Mouse (Mus musculus) neural tube, embryonic 13.5 days (tissue): Measurements from ENCODE around the gene Btbd3. TPM values are rescaled to one million over a fixed set of nuclear protein-coding genes. Genes with fewer than 3 reads are reported as not detected.

ENCODE experiments used
- ATAC-seq: fragments of 200-750 bp; cut with Nextera tagmentation; 2 replicates; pipeline ENCODE4 v1.8.0; 2017; ENCODE audit warnings: low read depth, mild to moderate bottlenecking, moderate TSS enrichment, moderate library complexity
- H3K27ac ChIP-seq: fragments of 300-500 bp; sonication (generic); replicated peaks from 2 replicates; pipeline ENCODE4 v1.5.1; 2015; ENCODE audit warnings: moderate library complexity, mild to moderate bottlenecking, inconsistent platforms
- H3K27me3 ChIP-seq: fragments of 300-500 bp; sonication (generic); 2 replicates; pipeline ENCODE4 v1.6.1; 2015; ENCODE audit warnings: mild to moderate bottlenecking, inconsistent platforms
- H3K36me3 ChIP-seq: fragments of 300-500 bp; sonication (generic); 2 replicates; pipeline ENCODE4 v1.6.1; 2015; ENCODE audit warnings: mild to moderate bottlenecking, inconsistent platforms
- H3K4me1 ChIP-seq: fragments of 300-500 bp; sonication (generic); replicated peaks from 2 replicates; pipeline ENCODE4 v1.6.1; 2015; ENCODE audit warnings: inconsistent platforms
- H3K4me2 ChIP-seq: fragments of 300-500 bp; sonication (generic); 2 replicates; pipeline ENCODE4 v1.6.1; 2015; ENCODE audit warnings: inconsistent platforms, mild to moderate bottlenecking, moderate library complexity
- H3K4me3 ChIP-seq: fragments of 300-500 bp; sonication (generic); 2 replicates; pipeline ENCODE4 v1.5.1; 2015; ENCODE audit warnings: mild to moderate bottlenecking, inconsistent platforms
- H3K9ac ChIP-seq: fragments of 300-500 bp; sonication (generic); 2 replicates; pipeline ENCODE4 v1.6.1; 2015; ENCODE audit warnings: moderate library complexity, mild to moderate bottlenecking, inconsistent platforms
- H3K9me3 ChIP-seq: fragments of 300-500 bp; sonication (generic); 2 replicates; pipeline ENCODE4 v1.6.1; 2016; ENCODE audit warnings: inconsistent platforms
- WGBS: fragments of 180-500 bp; shearing (Covaris S2); methylation state at CpG from one replicate; pipeline ENCODE4 v1.1.7; 2015; 5-methylcytosine and 5-hydroxymethylcytosine counted together
- polyA plus RNA-seq: library from polyadenylated mRNA; unstranded; fragments of >200 nt; fragmentation: Nextera tagmentation; extraction: Ambion mirVana; gene quantifications from 2 replicates; pipeline ENCODE4 v1.2.1, GENCODE M21; 2015

Btbd3 gene
- polyA plus RNA-seq, 1 experiment from 2014 or later, result 20.7 TPM

DNA sequence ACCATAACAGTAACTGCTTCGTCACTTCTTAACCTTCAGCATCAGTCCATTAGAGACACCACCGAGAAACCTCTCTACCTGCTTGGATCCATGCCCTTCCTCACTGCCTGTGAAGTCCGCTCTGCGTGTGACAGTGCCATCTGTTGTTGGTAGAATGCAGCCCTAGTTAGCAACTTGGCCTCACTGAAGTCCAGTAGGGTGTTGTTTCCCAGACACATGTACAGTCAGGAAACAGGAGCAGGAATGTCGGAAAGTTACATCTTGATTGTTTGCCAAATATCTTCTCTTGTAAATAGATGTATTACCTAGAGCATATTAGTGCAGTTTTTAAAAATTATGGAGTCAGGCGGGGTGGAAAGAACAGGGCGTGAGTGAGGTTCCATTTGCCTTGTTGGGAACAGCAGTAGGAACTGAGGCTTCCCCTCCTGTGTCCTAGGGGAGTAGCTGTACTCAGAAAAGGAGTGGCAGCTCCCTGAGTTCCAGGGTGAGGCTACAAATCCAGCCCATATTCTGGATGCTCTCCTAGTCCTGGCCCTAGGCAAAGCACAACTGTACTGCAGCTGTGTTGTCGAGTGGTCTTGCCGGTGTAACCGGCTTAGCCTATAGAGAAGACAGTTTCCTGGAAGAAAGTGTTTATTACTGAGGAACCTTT is 25.3 kb downstream of the Btbd3 start:
- H3K4me3 ChIP-seq, result peak overlapping the region; percentile 2; the same call in 1 of the 2 replicates

GRCm38 (mm10) chr2:138283372-138283771 is 27.0 kb downstream of the Btbd3 start:
- H3K9me3 ChIP-seq, result no peaks in the 10 kb centered on the region
- WGBS, result 89% methylated on average over 12 of the region's 12 CpGs
- H3K36me3 ChIP-seq, result peaks cover 27% of the 10 kb centered on the region
- peaks cover 24% of the 10 kb centered on the region for H3K4me1 ChIP-seq
- no peak for ATAC-seq
- no peak overlapping the region for H3K27ac ChIP-seq
- no peak overlapping the region for H3K4me2 ChIP-seq
- no peaks in the 10 kb centered on the region for H3K27me3 ChIP-seq
- no peak overlapping the region for H3K4me3 ChIP-seq
- H3K9ac ChIP-seq, result no peak overlapping the region

More for the DNA sequence above, 25.3 kb downstream of the Btbd3 start:
- Histone ChIP-seq H3K27ac (no peak overlapping the region), H3K36me3 (peaks cover 27% of the 10 kb centered on the region), H3K27me3 (no peaks in the 10 kb centered on the region), H3K4me2 (peak overlapping the region; percentile 31), H3K9me3 (no peaks in the 10 kb centered on the region), H3K9ac (peak overlapping the region; percentile 41; the same call in 1 of the 2 replicates), H3K4me1 (peaks cover 39% of the 10 kb centered on the region)
- no peak for ATAC-seq
- 87% methylated on average over 10 of the region's 10 CpGs for WGBS

GRCm38 (mm10) chr2:138283856-138284255 is 27.5 kb downstream of the Btbd3 start:
- Histone ChIP-seq H3K4me1 (peaks cover 19% of the 10 kb centered on the region), H3K27me3 (no peaks in the 10 kb centered on the region), H3K36me3 (peaks cover 27% of the 10 kb centered on the region), H3K9me3 (no peaks in the 10 kb centered on the region), H3K27ac (no peak overlapping the region), H3K9ac (no peak overlapping the region), H3K4me3 (no peak overlapping the region), H3K4me2 (no peak overlapping the region)
- ATAC-seq, result no peak
- 96% methylated on average over 15 of the region's 15 CpGs for WGBS

DNA sequence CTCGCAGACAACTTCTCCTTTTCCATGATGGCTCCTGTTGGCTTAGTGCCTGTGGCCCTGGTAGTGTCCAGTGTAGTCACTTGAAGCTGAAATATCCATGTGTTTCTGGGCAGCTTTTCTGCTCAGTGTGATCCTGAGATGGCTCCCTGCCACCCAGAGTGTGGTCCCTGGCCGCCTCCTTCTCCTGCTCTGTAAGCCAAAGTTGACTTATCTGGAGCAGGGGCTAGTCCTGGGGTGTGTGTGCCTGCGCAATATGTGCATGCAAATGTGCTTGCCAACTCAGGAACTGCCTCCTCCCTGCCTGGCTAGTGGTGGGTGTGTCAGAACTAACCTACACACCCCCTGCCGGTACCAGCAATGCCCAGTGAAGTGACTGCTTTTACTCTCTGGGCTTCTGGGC is 29.4 kb downstream of the Btbd3 start:
- 96% methylated on average over 4 of the region's 4 CpGs for WGBS
- Histone ChIP-seq H3K9ac (no peak overlapping the region), H3K36me3 (peaks cover 27% of the 10 kb centered on the region), H3K4me1 (no peaks in the 10 kb centered on the region), H3K27ac (no peak overlapping the region), H3K9me3 (no peaks in the 10 kb centered on the region), H3K4me2 (no peak overlapping the region), H3K27me3 (no peaks in the 10 kb centered on the region), H3K4me3 (no peak overlapping the region)
- ATAC-seq, result no peak

GRCm38 (mm10) chr2:138290154-138290553 is 33.8 kb downstream of the Btbd3 start:
- Histone ChIP-seq H3K4me1 (no peaks in the 10 kb centered on the region), H3K4me2 (no peak overlapping the region), H3K27ac (no peak overlapping the region), H3K9ac (no peak overlapping the region), H3K9me3 (no peaks in the 10 kb centered on the region), H3K27me3 (no peaks in the 10 kb centered on the region), H3K4me3 (no peak overlapping the region), H3K36me3 (peaks cover 9% of the 10 kb centered on the region)
- WGBS, result 86% methylated on average over 2 of the region's 2 CpGs
- ATAC-seq, result no peak

DNA sequence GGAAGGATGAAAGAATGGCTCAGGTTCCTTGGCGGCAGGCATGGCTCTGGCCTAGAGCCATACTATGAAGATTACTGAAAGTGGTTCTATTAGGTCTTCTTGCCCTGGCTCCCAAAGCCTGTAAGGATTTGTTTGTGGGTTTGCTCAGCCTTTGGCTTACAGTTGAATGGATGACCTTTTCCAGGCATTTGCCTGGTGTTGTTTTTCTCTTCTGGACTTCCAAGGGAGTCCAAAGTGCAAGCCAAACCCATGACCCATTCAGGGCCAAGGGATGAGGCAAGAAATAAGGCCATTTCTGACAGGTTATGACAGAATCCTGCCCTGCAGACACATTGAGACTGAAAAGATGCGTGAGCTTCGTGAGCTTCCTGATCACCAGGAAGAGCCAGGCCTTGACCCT is 37.9 kb downstream of the Btbd3 start:
- H3K4me3 ChIP-seq, result no peak overlapping the region
- no peaks in the 10 kb centered on the region for H3K27me3 ChIP-seq
- H3K4me2 ChIP-seq, result no peak overlapping the region
- ATAC-seq, result no peak
- no peaks in the 10 kb centered on the region for H3K4me1 ChIP-seq
- no peaks in the 10 kb centered on the region for H3K36me3 ChIP-seq
- no peak overlapping the region for H3K9ac ChIP-seq
- H3K27ac ChIP-seq, result no peak overlapping the region
- no peaks in the 10 kb centered on the region for H3K9me3 ChIP-seq
- 92% methylated on average over 3 of the region's 3 CpGs for WGBS

DNA sequence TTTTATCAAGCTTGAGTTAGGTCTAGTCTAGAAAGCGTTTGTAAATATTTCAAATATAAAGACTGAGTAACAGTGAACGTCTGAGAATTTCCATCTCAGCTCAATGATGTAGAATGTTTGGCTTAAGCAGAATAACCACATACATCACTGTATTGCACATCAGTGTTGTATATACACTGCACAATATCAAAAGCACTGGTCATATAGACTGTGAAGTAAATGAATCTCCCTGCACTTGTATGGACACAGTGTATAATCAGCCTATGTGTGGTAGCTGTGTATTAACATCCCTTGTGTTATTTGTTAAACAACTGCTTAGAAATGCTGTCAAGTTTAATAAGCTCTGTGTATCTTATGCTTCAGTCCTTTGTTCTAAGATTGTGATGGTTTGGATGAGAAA is 49.9 kb downstream of the Btbd3 start:
- no peak overlapping the region for H3K4me3 ChIP-seq
- H3K9ac ChIP-seq, result no peak overlapping the region
- no peak for ATAC-seq
- H3K27ac ChIP-seq, result no peak overlapping the region
- no peaks in the 10 kb centered on the region for H3K4me1 ChIP-seq
- H3K9me3 ChIP-seq, result no peaks in the 10 kb centered on the region
- no peaks in the 10 kb centered on the region for H3K27me3 ChIP-seq
- no peak overlapping the region for H3K4me2 ChIP-seq
- 97% methylated on average over 2 of the region's 2 CpGs for WGBS
- H3K36me3 ChIP-seq, result no peaks in the 10 kb centered on the region

- Histone ChIP-seq H3K27me3 (no peaks in the 10 kb centered on the region), H3K4me1 (no peaks in the 10 kb centered on the region), H3K4me3 (no peak overlapping the region), H3K27ac (no peak overlapping the region), H3K4me2 (no peak overlapping the region), H3K9ac (no peak overlapping the region), H3K9me3 (no peaks in the 10 kb centered on the region), H3K36me3 (no peaks in the 10 kb centered on the region)
- no peak for ATAC-seq
- 63% methylated on average over 7 of the region's 7 CpGs for WGBS
These were observed 59.3 kb downstream of the Btbd3 start for GRCm38 (mm10) chr2:138315644-138316043.

DNA sequence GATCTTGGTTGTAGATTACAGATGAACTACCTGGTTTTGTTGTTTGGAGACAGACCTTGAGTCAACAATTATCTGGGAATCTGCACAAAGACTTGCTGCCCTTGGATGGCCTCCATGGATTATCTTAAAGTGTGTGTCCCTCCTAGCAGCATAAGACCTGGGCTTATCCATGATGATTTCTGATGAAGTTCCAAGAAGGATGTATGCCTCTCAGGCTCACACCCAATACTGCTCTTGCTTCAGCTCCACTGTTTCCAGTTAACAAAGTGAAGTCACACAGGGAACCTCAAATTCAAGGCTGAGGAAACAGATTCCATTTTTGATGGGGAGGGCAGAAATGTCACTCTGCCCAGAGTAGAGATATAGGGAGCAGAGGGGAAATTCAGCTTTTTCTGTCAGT is 64.0 kb downstream of the Btbd3 start:
- H3K27ac ChIP-seq, result no peak overlapping the region

DNA sequence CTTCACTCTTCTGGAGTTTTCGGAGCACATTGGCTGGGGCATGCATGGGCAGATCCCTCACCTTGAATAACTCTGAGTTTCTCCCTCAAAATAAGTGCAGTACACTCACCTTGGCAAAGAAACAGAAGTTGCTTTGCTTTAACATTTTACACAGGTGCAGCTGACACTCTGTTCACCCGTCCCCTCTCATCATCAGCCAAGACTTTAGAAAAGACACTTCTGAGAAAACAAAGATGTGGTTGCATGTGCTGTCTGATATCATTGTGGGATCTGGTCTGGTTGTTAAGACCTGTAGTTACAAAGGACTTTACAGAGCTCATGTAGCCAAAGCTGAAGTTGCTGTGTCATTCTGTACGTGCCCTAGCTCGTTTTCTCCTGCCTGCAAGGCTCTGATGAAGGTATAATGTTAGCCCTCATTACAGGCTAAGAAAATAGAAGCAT is 64.7 kb downstream of the Btbd3 start:
- H3K9me3 ChIP-seq, result no peaks in the 10 kb centered on the region
- H3K4me3 ChIP-seq, result no peak overlapping the region
- no peak for ATAC-seq
- no peaks in the 10 kb centered on the region for H3K4me1 ChIP-seq
- H3K27me3 ChIP-seq, result no peaks in the 10 kb centered on the region
- no peak overlapping the region for H3K27ac ChIP-seq
- H3K36me3 ChIP-seq, result no peaks in the 10 kb centered on the region
- 86% methylated on average over 4 of the region's 4 CpGs for WGBS
- no peak overlapping the region for H3K4me2 ChIP-seq
- H3K9ac ChIP-seq, result no peak overlapping the region

More for the DNA sequence above, 64.0 kb downstream of the Btbd3 start:
- H3K36me3 ChIP-seq, result no peaks in the 10 kb centered on the region
- no peaks in the 10 kb centered on the region for H3K9me3 ChIP-seq
- no peak for ATAC-seq
- H3K4me1 ChIP-seq, result no peaks in the 10 kb centered on the region
- H3K4me2 ChIP-seq, result no peak overlapping the region
- H3K4me3 ChIP-seq, result no peak overlapping the region
- H3K9ac ChIP-seq, result no peak overlapping the region
- H3K27me3 ChIP-seq, result no peaks in the 10 kb centered on the region

GRCm38 (mm10) chr2:138322270-138323114 is 66.1 kb downstream of the Btbd3 start:
- H3K9ac ChIP-seq, result no peak overlapping the region
- H3K36me3 ChIP-seq, result no peaks in the 10 kb centered on the region
- no peak overlapping the region for H3K4me2 ChIP-seq
- WGBS, result 78% methylated on average over 16 of the region's 16 CpGs
- no peak overlapping the region for H3K27ac ChIP-seq
- no peak overlapping the region for H3K4me3 ChIP-seq
- no peaks in the 10 kb centered on the region for H3K4me1 ChIP-seq
- no peaks in the 10 kb centered on the region for H3K9me3 ChIP-seq
- no peak for ATAC-seq
- H3K27me3 ChIP-seq, result no peaks in the 10 kb centered on the region

GRCm38 (mm10) chr2:138326367-138326766 is 70.0 kb downstream of the Btbd3 start:
- H3K9ac ChIP-seq, result no peak overlapping the region
- no peak overlapping the region for H3K4me3 ChIP-seq
- no peaks in the 10 kb centered on the region for H3K27me3 ChIP-seq
- H3K27ac ChIP-seq, result no peak overlapping the region
- no peak for ATAC-seq
- H3K4me1 ChIP-seq, result no peaks in the 10 kb centered on the region
- no peaks in the 10 kb centered on the region for H3K36me3 ChIP-seq
- H3K4me2 ChIP-seq, result no peak overlapping the region
- no peaks in the 10 kb centered on the region for H3K9me3 ChIP-seq
- 64% methylated on average over 4 of the region's 4 CpGs for WGBS
